Mouse (Mus musculus) left cerebral cortex, postnatal 14 days (tissue): ENCODE measurements at regions not wholly inside any gene's neighbourhood (a gene's known extent, or its start where the extent isn't known, plus 50 kb on each side); places are given as distances from the start of the nearest gene placed in this dataset.

Experiments
- DNase-seq, 2 experiments: peaks; one replicate each; pipeline ENCODE4 v3.0.0; 2021 to 2022; ENCODE audit warnings: low spot score in 2 of 2, mixed read lengths in 1 of 2
- intact Hi-C: fragments of 180-260 bp; cut with DNase I; formaldehyde crosslinking; loops from one replicate; pipeline ENCODE4 v1.15.1; 2025

GRCm38 (mm10) chr4:89379622-89380329, 68.9 kb upstream of the Cdkn2b start:
- intact Hi-C loops, result no loop called here
- no peak for DNase-seq

GRCm38 (mm10) chr4:89372631-89373030, 61.8 kb upstream of the Cdkn2b start:
- DNase-seq, result no peak
- intact Hi-C loops, result no loop called here

- DNase-seq, result no peak
- intact Hi-C loops, result no loop called here
Measured at GRCm38 (mm10) chr4:89368850-89369524, 58.1 kb upstream of the Cdkn2b start.

DNA sequence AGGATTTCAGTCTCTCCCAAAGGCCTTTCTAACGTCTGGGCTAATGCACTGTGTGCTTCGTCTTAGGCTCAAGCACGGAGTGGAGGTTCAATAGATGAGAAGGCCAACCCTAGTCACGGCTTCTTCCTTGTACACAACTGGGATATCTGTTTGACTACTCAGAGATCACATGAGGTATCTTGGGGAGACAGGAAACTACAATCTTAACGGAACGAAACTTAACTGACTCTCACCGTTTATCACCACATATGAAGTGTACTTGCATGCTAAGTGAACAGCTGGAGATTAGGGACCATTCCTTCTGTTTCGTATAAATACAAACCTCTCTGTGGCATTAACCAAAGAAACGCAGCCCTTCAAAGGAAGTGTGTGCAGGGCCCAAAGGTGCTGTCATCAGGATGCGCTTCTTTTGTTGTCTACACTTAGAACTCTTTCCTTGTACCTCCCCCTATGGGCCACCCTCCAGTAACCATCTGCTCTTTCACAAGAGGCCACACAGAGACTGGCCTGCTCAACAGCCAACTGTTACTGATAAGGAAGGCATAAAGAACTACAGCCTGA, 55.8 kb upstream of the Cdkn2b start:
- DNase-seq, result no peak
- intact Hi-C loops, result no loop called here

GRCm38 (mm10) chr4:89365875-89366274, 55.0 kb upstream of the Cdkn2b start:
- intact Hi-C loops, result no loop called here

DNA sequence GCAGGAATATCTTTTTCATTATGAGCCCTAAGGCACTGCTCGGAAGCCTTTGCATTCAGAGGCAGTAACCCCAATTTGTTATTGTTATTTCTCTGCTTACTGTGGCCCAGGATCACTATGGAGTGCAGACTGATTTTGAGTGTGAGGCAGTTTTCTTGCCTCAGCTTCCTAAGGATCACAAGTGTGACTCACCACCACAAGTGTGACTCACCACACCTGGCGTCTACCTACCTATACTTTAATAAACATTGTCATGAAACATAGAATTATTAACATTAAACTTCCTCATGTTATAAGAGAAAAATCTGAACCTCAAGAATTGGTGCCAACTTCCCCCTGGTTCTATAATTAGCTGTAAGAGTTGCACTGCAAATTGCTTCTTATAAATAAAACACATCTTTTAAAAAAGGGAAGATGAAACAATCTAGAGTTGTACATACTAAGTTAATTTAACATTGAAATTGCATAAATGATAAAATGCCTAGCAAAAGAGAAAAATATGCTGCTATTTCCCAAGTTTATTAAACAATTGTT, 52.4 kb upstream of the Cdkn2b start:
- intact Hi-C loops, result no loop called here
- no peak for DNase-seq

More at GRCm38 (mm10) chr4:89365875-89366274, 55.0 kb upstream of the Cdkn2b start:
- DNase-seq, result no peak

DNA sequence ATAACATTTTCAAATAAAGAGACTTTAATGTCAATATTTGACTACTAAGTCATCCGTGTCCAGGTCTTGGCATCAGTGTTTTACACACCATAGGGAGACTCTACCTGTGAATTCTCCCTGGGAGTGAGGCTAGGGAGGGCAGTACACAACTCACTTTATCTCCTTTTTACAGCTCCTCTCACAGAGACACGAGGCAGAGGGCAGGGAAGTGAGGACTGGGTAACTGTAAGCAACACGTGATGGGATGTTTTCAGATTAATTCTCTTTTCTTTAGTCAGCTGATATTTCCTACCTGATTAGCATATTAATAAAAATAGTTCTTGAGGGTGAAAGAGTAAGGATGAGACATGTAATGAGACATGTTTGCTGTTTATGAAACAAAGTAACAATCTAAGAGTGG, 51.8 kb upstream of the Cdkn2b start:
- intact Hi-C loops, result no loop called here
- no peak for DNase-seq

GRCm38 (mm10) chr4:89361316-89361715, 50.5 kb upstream of the Cdkn2b start:
- intact Hi-C loops, result no loop called here
- no peak for DNase-seq
